Mouse (Mus musculus): ENCODE measurements at regions not wholly inside any gene's neighbourhood (a gene's known extent, or its start where the extent isn't known, plus 50 kb on each side); places are given as distances from the start of the nearest gene placed in this dataset.

- Histone ChIP-seq H3K79me3 (ENCODE audit: low read depth) (no peaks in the 10 kb centered on the region), H3ac (ENCODE audit: control insufficient read depth, insufficient read length, low read depth) (no peak overlapping the region), H3K79me2 (ENCODE audit: control insufficient read depth, insufficient read depth) (no peaks in the 10 kb centered on the region), H3K27me3 (ENCODE audit: control insufficient read depth, insufficient read depth, insufficient read length) (no peaks in the 10 kb centered on the region), H3K4me3 (ENCODE audit: insufficient read depth, poor library complexity, severe bottlenecking) (no peak overlapping the region), H3K36me3 (ENCODE audit: control insufficient read depth, insufficient read depth) (no peaks in the 10 kb centered on the region)
- TF ChIP-seq FOSL1 (IDR thresholded peaks at IDR 0.05; ENCODE audit: insufficient read depth, low read length, poor library complexity, severe bottlenecking) (no peak), MYOG (IDR thresholded peaks at IDR 0.05; ENCODE audit: control insufficient read depth, extremely low read depth, insufficient read length) (no peak)
These were observed 107.2 kb downstream of the Ackr3 start for GRCm38 (mm10) chr1:90311016-90311415.

- no peak for TF ChIP-seq MYOG (IDR thresholded peaks at IDR 0.05; ENCODE audit: control insufficient read depth, extremely low read depth, insufficient read length)
- H3ac ChIP-seq (ENCODE audit: control insufficient read depth, insufficient read length, low read depth), result no peak overlapping the region
- H3K79me3 ChIP-seq (ENCODE audit: low read depth), result no peaks in the 10 kb centered on the region
- H3K4me3 ChIP-seq (ENCODE audit: insufficient read depth, poor library complexity, severe bottlenecking), result no peak overlapping the region
- H3K36me3 ChIP-seq (ENCODE audit: control insufficient read depth, insufficient read depth), result no peaks in the 10 kb centered on the region
- H3K79me2 ChIP-seq (ENCODE audit: control insufficient read depth, insufficient read depth), result no peaks in the 10 kb centered on the region
- no peaks in the 10 kb centered on the region for H3K27me3 ChIP-seq (ENCODE audit: control insufficient read depth, insufficient read depth, insufficient read length)
These were observed 108.1 kb downstream of the Ackr3 start for GRCm38 (mm10) chr1:90311649-90312442.

GRCm38 (mm10) chr1:90313750-90314359, 110.1 kb downstream of the Ackr3 start:
- Histone ChIP-seq H3K27me3 (ENCODE audit: control insufficient read depth, insufficient read depth, insufficient read length) (no peaks in the 10 kb centered on the region), H3ac (ENCODE audit: control insufficient read depth, insufficient read length, low read depth) (no peak overlapping the region), H3K4me3 (ENCODE audit: insufficient read depth, poor library complexity, severe bottlenecking) (no peak overlapping the region), H3K79me2 (ENCODE audit: control insufficient read depth, insufficient read depth) (no peaks in the 10 kb centered on the region), H3K36me3 (ENCODE audit: control insufficient read depth, insufficient read depth) (no peaks in the 10 kb centered on the region), H3K79me3 (ENCODE audit: low read depth) (no peaks in the 10 kb centered on the region)
- no peak for TF ChIP-seq MAX (IDR thresholded peaks at IDR 0.05)
- no peak for TF ChIP-seq FOSL1 (IDR thresholded peaks at IDR 0.05; ENCODE audit: insufficient read depth, low read length, poor library complexity, severe bottlenecking)
- TF ChIP-seq USF1 (IDR thresholded peaks at IDR 0.05; ENCODE audit: low read depth), result no peak
- TF ChIP-seq MYOG (IDR thresholded peaks at IDR 0.05; ENCODE audit: control insufficient read depth, extremely low read depth, insufficient read length), result no peak
- no peak for TF ChIP-seq MYOD1 (IDR thresholded peaks at IDR 0.05; ENCODE audit: control insufficient read depth, insufficient read length, low read depth)
- TF ChIP-seq CTCF (IDR thresholded peaks at IDR 0.05; ENCODE audit: control insufficient read depth, insufficient read depth, insufficient read length), result no peak
- TF ChIP-seq CEBPB (IDR thresholded peaks at IDR 0.05; ENCODE audit: low read depth), result no peak

GRCm38 (mm10) chr1:90317902-90318301, 114.1 kb downstream of the Ackr3 start:
- TF ChIP-seq CEBPB (IDR thresholded peaks at IDR 0.05; ENCODE audit: low read depth) (no peak), MYOD1 (IDR thresholded peaks at IDR 0.05; ENCODE audit: control insufficient read depth, insufficient read length, low read depth) (no peak), CTCF (IDR thresholded peaks at IDR 0.05; ENCODE audit: control insufficient read depth, insufficient read depth, insufficient read length) (no peak), MAX (IDR thresholded peaks at IDR 0.05) (no peak), FOSL1 (IDR thresholded peaks at IDR 0.05; ENCODE audit: insufficient read depth, low read length, poor library complexity, severe bottlenecking) (no peak), USF1 (IDR thresholded peaks at IDR 0.05; ENCODE audit: low read depth) (no peak), MYOG (IDR thresholded peaks at IDR 0.05; ENCODE audit: control insufficient read depth, extremely low read depth, insufficient read length) (no peak)
- H3K27me3 ChIP-seq (ENCODE audit: control insufficient read depth, insufficient read depth, insufficient read length), result no peaks in the 10 kb centered on the region
- H3K79me3 ChIP-seq (ENCODE audit: low read depth), result no peaks in the 10 kb centered on the region
- H3ac ChIP-seq (ENCODE audit: control insufficient read depth, insufficient read length, low read depth), result no peak overlapping the region
- H3K4me3 ChIP-seq (ENCODE audit: insufficient read depth, poor library complexity, severe bottlenecking), result no peak overlapping the region
- no peaks in the 10 kb centered on the region for H3K79me2 ChIP-seq (ENCODE audit: control insufficient read depth, insufficient read depth)
- no peaks in the 10 kb centered on the region for H3K36me3 ChIP-seq (ENCODE audit: control insufficient read depth, insufficient read depth)

- Histone ChIP-seq H3K79me2 (ENCODE audit: control insufficient read depth, insufficient read depth) (no peaks in the 10 kb centered on the region), H3K27me3 (ENCODE audit: control insufficient read depth, insufficient read depth, insufficient read length) (no peaks in the 10 kb centered on the region), H3K79me3 (ENCODE audit: low read depth) (no peaks in the 10 kb centered on the region), H3K4me3 (ENCODE audit: insufficient read depth, poor library complexity, severe bottlenecking) (no peak overlapping the region), H3ac (ENCODE audit: control insufficient read depth, insufficient read length, low read depth) (no peak overlapping the region), H3K36me3 (ENCODE audit: control insufficient read depth, insufficient read depth) (no peaks in the 10 kb centered on the region)
- TF ChIP-seq FOSL1 (IDR thresholded peaks at IDR 0.05; ENCODE audit: insufficient read depth, low read length, poor library complexity, severe bottlenecking) (no peak), CEBPB (IDR thresholded peaks at IDR 0.05; ENCODE audit: low read depth) (no peak), MYOD1 (IDR thresholded peaks at IDR 0.05; ENCODE audit: control insufficient read depth, insufficient read length, low read depth) (no peak), USF1 (IDR thresholded peaks at IDR 0.05; ENCODE audit: low read depth) (no peak), MYOG (IDR thresholded peaks at IDR 0.05; ENCODE audit: control insufficient read depth, extremely low read depth, insufficient read length) (no peak), MAX (IDR thresholded peaks at IDR 0.05) (no peak), CTCF (IDR thresholded peaks at IDR 0.05; ENCODE audit: control insufficient read depth, insufficient read depth, insufficient read length) (no peak)
These were observed 114.7 kb downstream of the Ackr3 start for GRCm38 (mm10) chr1:90318502-90318901.

GRCm38 (mm10) chr1:90320518-90320917, 116.7 kb downstream of the Ackr3 start:
- H3K36me3 ChIP-seq (ENCODE audit: control insufficient read depth, insufficient read depth), result no peaks in the 10 kb centered on the region
- no peak for TF ChIP-seq MAX (IDR thresholded peaks at IDR 0.05)
- TF ChIP-seq MYOG (IDR thresholded peaks at IDR 0.05; ENCODE audit: control insufficient read depth, extremely low read depth, insufficient read length), result no peak
- TF ChIP-seq CTCF (IDR thresholded peaks at IDR 0.05; ENCODE audit: control insufficient read depth, insufficient read depth, insufficient read length), result no peak
- TF ChIP-seq CEBPB (IDR thresholded peaks at IDR 0.05; ENCODE audit: low read depth), result no peak
- no peak for TF ChIP-seq USF1 (IDR thresholded peaks at IDR 0.05; ENCODE audit: low read depth)
- no peak for TF ChIP-seq FOSL1 (IDR thresholded peaks at IDR 0.05; ENCODE audit: insufficient read depth, low read length, poor library complexity, severe bottlenecking)
- no peak for TF ChIP-seq MYOD1 (IDR thresholded peaks at IDR 0.05; ENCODE audit: control insufficient read depth, insufficient read length, low read depth)
- H3K27me3 ChIP-seq (ENCODE audit: control insufficient read depth, insufficient read depth, insufficient read length), result no peaks in the 10 kb centered on the region
- no peak overlapping the region for H3ac ChIP-seq (ENCODE audit: control insufficient read depth, insufficient read length, low read depth)
- no peak overlapping the region for H3K4me3 ChIP-seq (ENCODE audit: insufficient read depth, poor library complexity, severe bottlenecking)
- no peaks in the 10 kb centered on the region for H3K79me3 ChIP-seq (ENCODE audit: low read depth)
- no peaks in the 10 kb centered on the region for H3K79me2 ChIP-seq (ENCODE audit: control insufficient read depth, insufficient read depth)
